Mouse (Mus musculus) R1 (cell line): ENCODE measurements around the gene Apoe.

ENCODE experiments used
- DNase-seq: peaks from one replicate; pipeline ENCODE4 v3.0.0-alpha.2; 2018; ENCODE audit warnings: low read depth, low spot score

Apoe gene

DNA sequence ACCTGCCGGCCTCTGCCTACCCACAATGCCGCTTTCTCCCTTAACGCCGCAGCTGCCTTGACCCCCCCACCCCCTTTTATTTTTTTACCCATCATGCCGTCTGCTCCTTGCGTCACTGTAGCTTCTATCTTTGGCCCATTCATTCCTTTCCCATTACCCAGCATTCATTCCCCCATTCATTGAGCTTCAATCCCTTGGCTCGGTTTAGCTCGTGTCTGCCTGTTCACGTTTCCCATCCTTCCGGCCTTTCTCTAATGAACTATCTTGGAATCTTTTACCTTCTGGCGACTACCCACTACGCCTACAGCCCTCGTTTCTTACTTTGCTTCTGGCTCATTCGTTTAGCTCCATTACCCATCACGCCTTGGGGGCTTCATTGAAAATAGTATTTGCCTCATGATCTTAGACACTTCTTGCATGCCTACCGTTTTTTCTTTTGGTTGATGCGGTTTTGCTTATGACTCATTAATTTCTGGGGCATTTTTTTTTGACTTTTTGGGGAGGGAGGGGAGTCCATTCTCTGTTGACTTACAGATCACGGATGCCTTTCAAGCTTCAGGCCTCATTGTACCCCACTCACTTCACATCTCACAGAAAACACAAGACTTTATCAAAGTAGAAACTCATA, 17.2 kb upstream of the Apoe start:
- DNase-seq, result no peak

DNA sequence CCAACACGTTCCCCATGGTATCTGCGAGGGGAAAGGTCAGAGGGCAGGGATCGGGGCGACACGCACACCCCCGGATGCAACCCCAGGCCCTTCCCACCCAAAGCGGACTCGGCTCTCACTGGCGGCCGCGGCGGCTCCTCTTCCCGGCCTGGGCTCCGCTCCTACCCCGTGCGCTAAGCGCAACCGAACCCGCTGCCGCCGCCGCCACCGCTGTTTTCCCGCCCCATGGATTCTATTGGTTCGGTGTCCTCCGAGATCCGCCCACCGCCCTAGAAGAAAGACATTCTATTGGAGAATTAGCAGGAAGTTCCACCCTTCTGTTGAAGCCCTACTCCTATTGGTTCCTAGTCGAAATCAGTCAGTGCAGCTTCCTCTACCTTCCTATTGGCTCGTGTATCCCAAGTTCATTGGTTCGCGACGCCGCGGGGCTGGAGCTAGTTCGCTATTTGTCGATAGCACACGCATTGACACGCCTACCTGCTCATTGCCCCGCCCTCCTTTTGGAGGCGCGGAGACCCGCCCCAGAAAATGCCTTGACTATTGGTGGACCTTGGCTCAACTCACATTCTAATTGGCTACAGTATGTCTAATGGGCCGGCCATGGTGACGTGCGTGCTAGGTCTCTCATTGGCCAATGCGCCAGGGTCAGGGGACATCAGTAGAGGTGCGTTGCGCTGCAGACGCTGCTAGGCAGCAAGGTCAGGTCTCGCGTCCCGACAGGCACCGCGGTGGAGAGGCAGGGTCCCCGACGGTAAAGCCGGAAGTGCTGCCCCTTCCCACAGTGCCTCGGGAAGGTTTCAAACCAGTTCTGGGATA, 16.5 kb upstream of the Apoe start, which contains the start of gene Tomm40:
TSS of gene Tomm40 (minus strand) at position 200 of the 816 bp plus-strand sequence.
- DNase-seq, result peak; percentile 100

DNA sequence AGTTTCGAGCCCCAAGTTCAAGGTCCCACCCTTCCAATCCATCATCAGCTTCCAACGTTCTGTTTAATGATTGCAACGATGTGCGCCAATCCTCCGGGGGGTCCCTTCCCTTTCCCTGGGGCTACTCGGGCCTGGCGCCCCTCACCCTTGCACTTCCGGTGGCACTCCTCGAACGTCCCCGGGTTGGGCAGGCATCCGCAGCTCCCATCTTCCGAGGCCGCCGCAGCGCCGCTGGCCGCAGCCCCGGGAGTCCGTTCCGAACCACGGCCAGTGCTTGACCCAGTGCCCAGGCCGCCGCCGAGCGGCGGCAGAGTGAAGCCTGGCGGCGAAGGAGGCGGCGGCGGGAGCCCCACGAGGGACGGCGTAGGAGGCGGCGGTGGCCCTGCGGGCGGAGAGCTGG, 15.8 kb upstream of the Apoe start:
- peak; percentile 54 for DNase-seq

DNA sequence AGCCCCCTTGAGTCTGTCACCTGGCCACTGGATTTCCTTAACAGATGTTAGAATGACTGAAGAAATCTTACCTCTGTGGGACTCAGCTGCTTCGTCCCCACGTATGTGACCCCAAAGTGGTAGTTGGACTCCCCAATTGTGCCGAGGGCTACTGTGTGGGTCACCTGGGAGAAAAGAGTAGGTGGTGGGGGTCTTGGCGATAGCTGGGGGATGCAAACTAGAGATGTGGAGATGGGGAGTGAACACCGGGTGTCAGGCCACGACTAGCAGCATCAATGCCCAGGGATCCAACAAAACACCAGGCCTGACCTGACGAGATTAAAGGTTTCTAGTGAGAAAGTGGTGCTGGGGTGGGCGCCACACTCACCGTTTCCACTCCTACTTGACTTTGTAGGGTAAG, 14.6 kb upstream of the Apoe start:
- DNase-seq, result no peak

DNA sequence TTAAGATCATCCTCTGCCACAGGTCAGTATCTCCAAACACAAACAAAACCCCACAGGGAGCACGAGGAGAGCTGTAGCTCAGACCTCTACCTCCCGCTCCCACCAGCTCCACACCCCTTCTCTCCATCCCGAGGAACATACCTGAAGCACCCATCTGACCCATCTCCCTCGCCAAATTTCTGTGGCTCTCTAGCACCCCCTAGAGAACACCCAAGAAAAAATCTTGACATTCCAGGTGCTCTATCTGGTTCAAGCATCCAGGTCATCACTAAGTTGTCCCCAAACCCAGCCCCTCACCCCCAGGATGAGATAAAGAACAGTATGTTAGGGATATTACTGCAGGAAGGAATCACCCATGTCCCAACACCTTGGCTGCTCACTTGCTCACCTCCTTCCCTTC, 14.2 kb upstream of the Apoe start:
- DNase-seq, result peak; percentile 81

DNA sequence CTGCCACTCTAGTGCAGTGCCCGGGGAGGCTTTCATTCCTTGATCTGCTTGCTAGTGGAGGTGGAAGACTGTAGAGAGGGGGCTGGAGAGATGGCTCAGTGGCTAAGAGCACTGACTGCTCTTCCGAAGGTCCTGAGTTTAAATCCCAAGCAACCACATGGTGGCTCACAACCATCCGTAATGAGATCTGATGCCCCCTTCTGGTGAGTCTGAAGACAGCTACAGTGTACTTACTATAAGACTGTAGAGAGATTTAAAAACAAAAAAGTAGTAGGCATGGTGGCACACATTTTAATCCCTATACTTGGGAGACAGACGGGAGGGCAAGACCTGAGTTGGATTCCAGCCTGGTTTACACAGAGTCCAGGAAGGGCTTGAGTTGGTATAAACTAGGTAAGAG, 13.4 kb upstream of the Apoe start:
- DNase-seq, result peak; percentile 79

DNA sequence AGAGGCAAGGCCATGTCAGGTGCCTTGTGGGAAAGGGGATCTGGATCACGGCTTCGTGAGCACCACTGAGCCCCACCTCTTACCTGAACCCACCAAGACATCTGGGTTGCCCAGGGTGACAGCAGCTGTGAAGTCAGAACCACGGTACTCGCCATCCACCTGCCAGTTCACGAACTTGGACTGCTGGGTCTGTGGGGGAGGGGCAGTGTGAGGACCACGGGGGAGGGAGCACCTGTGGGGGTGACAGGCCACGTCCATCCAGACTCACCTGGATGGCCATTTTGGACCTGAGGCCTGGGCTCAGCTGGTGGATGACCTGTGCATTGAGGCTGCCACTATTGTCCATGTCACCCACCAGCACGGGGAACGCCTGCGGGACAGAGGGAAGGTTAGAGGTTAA, 11.7 kb upstream of the Apoe start:
- no peak for DNase-seq

DNA sequence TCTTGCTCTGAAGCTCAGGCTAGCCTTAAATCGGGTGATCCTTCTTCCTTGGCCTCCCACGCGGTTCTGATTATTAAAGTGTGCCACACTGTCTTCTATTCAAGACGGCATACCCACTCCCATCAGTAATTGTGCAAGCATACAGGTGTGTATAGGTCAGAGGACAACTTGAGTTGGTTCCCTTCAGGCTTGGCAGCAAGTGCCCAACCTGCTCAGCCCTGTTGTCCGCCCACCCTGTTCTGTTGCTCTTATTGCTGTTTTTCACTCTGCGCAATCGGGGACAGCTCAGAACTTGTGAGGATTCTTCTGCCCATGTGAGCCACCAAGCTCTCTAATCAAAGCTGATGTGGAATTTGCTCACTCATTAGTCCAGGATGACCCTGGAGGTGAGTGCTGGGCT, 6.3 kb upstream of the Apoe start:
- DNase-seq, result no peak

DNA sequence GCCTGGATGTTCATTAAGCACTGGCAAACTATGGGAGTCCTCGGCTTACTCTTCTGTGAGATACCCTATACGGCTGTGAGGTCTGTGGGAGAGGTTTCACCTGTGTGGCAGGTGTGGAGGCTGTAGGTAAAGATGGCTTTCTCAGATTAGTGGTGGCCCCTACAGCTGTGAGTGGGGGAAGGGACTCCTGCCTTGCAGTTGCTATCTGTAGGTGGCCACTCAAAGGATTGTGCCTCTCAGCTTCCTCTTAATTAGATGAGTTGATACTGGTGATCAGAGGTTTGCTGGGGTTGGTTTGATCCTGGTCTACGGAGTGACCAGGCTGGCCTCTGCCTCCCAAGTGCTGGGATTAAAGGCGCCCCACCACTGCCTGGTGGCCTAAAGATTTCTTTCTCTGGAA, 5.5 kb upstream of the Apoe start:
- DNase-seq, result no peak

DNA sequence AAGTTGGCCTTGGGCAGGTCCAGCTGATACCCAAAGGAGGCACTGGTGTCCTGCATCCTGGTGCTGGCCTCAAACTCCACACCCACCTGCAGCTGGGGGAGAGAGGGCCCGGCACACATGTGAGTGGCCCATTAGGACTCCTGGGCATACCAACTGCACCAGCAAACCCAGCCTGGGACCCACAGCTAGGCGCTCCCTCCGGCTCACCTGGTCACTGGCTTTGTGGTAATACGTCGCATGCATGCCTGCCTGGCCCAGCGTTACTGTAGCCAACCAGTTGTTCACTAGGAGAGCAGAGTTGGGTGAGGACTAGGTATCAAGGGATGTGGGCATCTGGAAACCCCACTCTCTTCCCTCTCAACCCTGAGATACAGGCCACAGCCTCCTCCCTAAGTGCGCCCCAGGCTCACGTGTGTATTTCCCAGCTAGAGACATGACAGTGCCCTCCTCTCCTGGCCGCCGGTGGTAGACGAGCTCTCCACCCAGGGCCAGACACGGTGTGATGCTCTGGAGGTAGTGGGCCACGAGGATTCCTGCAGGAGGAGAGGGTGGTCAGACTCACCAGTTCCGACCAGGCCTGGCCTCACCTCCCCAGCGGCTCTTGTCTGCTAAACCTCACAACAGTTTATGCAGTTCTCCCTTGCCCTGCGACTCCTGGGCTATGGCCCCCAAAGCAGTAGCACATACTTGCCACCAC, 4.0 kb upstream of the Apoe start:
- DNase-seq, result no peak

DNA sequence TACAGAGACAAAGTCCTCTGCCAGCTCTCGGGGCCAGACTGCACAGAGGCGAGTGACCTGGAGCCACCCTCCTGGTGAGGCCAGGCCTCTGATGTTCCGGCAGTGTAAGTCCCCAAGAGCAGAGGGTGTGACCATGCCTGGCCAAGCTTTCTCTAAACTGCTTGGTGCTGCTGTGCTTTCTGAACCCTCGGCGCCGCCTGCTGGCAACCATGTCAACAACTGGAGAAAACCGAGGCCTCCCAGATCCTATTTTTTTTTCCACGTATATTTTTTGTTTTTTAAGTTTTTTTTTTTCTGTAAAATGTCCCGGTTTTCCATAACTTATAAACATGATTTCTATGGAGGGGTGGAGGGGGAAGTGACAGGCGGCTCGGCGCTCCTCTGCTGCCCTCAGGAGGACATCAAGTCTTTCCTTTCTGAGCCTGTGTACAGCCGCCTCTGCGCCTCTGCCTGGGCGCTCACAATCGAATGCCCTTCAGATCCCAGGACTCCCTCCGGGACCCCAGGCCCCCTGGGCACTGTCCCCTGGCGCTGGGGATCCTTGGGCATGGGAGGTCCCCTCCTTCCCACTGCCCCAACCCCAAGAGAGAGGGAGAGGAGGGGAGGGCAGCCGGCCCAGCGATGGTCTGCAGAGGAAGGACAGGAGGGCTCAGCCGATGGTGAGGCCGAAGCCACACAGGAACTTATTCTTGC, 2.2 kb upstream of the Apoe start:
- DNase-seq, result peak; percentile 90

DNA sequence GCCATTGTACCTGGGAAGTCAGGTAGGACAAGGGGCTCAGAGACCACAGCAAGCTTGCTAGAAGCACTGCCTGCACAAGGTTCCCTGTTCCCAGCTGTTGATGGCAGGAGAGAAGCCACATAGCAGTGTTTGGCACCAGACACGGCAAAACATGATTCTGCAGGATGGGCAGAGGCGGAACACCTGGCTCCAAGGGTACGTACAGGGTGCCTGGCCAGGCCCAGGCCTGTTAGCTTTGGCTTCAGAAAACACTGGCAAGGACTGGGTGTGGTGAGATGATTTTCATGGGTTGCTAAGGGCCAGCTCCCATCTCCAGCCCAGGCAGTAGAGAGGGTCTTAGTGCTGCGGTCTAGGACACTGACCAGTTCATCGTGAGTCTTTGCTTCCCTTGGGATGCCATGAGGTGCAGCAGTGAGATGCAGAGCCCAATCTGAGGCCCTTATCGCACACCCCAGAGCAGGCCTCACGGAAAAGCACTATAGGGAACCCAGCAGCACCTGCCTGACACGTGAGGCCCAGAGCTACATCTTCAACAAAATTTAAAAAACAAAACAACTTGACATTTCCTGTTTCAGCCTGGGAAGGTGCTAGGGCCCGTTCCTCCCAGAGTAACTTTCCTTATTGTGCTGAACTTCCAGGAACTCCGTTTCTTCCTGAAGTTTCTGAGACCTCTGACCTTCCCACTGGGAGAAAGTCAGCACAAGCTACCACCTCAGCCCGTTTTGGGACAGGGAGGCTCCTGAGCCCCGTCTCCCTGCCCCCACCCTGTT, 1.5 kb upstream of the Apoe start:
- DNase-seq, result peak; percentile 84

DNA sequence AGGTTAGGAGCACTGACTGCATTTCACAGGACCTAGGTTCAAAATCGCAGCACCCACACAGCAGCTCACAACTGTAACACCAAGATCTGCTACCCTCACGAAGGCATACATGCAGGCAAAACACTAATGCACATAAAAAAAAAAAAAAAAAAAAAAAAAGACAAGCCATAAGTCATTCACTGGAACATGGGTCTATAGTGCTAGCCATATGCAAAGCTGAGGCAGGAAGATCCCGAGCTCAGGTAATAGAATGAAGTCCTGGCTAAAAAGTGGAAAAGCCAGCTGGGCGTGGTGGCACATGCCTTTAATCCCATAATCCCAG, 800 bp upstream of the Apoe start:
- DNase-seq, result no peak

DNA sequence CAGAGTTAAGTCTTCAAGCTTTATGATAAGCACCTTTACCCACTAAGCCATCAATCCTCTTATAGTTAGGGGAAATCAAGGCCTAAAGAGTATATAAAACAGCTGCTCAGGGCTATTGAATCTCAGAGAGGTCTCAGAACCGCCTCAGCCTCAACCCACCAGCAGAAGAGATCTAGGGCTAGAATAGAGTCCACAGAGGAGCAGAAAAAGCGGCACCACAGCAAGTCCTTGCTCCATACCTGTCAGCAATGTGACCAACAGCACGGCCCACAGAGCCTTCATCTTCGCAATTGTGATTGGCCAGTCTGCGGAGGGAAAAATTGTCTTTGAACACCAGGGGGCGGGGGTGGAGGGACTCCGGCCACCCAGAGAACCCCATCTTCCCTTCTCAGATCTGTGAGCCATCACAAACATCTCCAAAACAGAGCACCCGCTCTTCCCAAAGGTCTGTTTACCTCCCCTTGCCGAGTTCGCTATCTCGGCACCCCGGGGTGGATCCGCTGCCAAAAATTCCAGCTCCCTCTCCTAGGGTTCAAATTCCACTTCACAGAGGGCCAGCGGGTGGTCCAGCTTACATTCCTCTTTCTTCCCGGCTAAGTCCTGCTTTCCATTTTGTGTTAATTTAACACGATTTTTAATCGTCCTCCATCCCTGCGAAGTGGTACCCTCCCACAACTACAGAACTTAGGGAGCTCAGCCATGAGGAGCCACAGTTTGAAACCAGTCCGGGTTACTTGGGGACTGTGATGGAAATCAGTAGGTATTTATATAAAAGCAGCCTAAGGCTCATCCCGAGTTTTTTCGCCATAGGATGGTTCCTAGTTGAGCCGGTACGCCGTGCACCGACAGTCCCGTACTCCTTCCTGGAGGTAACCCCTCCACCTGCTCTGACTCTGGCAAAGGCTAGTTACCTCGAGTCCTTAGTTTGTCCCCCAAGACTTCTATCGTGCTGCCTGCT, 760 bp downstream of the Apoe start:
- DNase-seq, result peak; percentile 81

DNA sequence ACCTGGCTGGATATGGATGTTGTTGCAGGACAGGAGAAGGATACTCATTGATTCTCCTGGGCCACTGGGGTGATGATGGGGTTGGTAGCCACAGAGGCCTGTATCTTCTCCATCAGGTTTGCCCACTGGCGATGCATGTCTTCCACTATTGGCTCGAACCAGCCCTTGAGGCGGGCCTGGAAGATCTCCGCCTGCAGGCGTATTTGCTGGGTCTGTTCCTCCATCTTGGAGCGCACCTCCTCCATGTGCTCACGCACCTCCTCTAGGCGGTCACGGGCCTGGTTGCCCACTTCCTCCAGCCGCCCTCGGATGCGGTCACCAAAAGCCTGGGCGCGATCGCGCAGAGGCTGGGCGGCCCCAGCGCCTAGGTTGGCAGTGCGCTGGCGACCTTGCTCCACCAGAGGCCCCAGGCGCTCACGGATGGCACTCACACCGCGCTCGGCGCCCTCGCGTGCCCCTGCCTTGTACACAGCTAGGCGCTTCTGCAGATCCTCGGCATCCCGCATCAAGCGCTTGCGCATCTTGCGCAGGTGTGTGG, 2.6 kb downstream of the Apoe start:
- peak; percentile 80 for DNase-seq

DNA sequence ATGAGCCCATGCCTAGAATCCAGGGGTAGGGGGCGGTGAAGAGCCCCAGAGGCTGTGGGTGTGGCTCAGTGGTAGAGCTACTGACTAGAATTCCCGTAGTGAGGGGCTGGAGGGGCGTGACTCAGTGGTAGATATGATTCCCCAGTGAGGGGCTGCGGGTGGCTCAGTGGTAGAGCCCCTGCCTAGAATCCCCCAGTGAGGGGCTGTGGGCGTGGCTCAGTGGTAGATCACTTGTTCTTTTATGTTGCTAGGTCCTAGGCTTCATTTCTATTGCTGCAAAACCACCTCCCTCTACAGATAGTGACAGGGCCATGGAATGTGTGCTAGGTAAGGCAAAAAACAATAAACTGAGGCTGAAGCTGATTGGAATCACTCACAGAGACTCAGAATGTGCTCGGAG, 3.1 kb downstream of the Apoe start:
- DNase-seq, result peak; percentile 67

DNA sequence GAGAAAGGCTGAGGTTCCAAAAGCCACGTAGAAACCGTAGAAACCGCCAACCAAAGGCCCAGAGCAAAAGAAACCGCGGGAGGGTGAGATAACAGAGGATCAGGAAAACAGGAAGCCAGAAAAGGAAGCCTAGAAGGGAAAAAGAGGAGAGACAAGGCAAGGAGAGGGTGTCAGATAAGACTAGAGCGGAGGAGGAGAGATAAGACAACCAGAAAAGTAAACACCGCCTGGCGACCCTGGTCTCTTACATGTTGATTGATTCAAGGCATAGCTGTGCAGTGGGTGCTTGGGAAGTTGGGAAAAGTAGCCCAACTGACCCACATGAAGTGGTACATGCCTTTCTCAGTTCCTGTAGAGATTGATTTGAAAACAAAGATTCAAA, 3.8 kb downstream of the Apoe start:
- no peak for DNase-seq

DNA sequence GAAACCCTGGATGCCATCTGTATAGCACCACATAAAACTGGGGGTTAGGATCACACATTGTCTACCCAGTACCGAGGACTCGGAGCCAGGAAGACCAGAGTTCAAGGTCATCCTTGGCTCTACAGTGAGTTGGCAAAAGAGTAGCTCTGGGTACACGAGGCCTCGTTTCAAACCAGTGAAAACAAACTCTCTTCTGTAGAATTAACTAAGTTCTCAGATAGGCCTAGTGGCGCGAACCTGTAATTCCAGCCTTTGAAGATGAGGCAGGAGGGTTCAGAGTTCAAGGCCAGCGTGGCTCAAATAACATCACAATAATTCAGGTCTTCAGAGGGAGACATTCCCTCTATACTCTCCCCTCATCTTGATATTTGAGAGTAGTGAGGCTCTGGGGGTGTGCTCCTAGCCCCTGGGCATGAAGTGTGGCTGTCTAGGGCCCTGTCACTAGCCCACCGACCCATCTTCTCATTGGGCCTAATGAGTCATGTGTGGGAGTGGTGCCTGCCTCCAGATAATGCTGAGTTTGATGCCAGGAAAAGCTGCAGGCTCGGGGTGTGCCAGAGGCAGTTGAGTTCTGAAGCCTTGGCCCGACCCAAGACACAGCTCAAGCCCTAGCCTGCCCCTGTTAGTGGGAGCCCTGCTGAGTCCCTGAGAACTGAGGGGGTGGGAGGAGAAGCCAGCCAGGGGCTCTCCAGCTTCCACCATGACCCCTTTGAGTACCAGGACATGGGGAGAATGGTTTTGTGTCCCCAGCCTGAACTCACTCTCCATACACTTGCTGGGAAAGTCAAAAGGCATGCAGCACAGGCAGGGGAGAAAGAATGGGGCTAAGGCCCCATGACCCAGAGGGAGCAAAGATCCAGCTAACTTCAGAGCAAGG, 4.4 kb downstream of the Apoe start:
- no peak for DNase-seq

DNA sequence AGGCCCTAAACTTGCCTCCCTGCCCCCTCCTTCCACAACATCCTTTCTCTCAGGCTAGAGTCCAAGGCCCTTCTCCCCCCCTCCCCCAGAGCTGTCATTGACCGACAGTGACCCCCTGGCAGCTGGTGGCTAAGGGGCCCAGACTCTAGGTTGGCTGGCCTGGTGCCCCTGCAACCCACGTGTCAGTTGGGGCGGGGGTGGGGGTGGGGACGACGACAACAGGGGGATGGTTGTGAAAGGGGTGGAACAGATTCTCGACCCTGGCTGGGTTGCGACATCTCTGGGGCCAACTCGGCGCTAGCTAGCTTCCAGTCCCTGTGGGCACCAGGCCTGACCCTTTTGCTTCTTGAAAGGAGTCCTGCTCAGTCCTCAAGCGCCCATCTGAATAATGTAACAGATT, 5.6 kb downstream of the Apoe start:
- DNase-seq, result no peak
